23 mouse cellular contexts compared by ENCODE assay signal in the genomic region with DNA sequence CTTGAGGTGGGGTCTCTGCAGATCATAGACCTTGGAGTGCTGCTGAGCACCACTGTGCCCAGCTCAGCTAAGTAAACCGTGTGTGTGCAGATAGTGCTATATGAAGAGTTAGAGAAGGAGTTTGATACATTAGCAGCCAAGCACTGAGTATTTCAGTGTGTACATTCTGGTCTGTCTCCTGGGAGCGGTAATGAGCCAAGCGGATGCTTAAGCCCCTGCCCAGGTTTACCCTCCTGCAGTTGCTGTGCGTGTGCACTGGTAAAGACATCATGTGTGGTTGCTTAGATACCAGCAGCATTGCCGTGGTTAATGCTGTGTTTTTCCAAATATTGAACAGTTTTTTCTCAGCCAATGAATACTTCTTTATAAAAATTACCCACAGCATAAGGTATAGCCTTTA. TPM values are rescaled to one million over a fixed set of nuclear protein-coding genes. Genes with fewer than 3 reads are reported as not detected.
A peak's percentile ranks its signal among the peaks of the same experiment; 100 is the strongest.
DNase-seq lines count a peak whose midpoint lies in the region; ATAC-seq lines count a peak whose summit lies in the region.
"Had no signal": no experiment of that assay in that cellular context is flagged by ENCODE, and none has a peak within 500 bp of the region (broad histone marks: within the 10 kb centered on the region; RNA-seq: fewer than 3 reads in every experiment).

No protein-coding gene starts in this region.

- H3K9ac ChIP-seq in forebrain, embryonic 13.5 days = peak overlapping the region; percentile 16; the same call in 1 of the 2 replicates
- no peak overlapping the region for H3K9ac ChIP-seq in forebrain, embryonic 14.5 days (ENCODE audit: low read length)
- no peak overlapping the region for H3K9ac ChIP-seq in limb, embryonic 12.5 days (replicated peaks)
- H3K9ac ChIP-seq in neural tube, embryonic 13.5 days = 0 out of 2 replicates have a peak overlapping the region, but pooled peaks have one; percentile 2
- H3K9ac ChIP-seq in neural tube, embryonic 15.5 days (replicated peaks) = no peak overlapping the region
- H3K9ac ChIP-seq: embryonic facial prominence, embryonic 12.5 days; forebrain, embryonic 15.5 days; heart, embryonic 15.5 days; hindbrain, embryonic 15.5 days had no signal

- ATAC-seq in forebrain, embryonic 13.5 days = no peak
- ATAC-seq in forebrain, embryonic 14.5 days = no peak
- 0 out of 2 replicates have a peak, but pooled peaks have one; percentile 15 for ATAC-seq in limb, embryonic 12.5 days (ENCODE audit: insufficient number of reproducible peaks, insufficient read depth, low FRiP score, low TSS enrichment, low read depth)
- no peak for ATAC-seq in neural tube, embryonic 13.5 days (ENCODE audit: low read depth)
- no peak for ATAC-seq in neural tube, embryonic 15.5 days (ENCODE audit: low FRiP score)
- no peak for ATAC-seq in activated CD4-positive, CD25-positive, alpha-beta regulatory T cell, adult 4 months
- ATAC-seq: forebrain, embryonic 15.5 days; Patski had no signal

- no peak overlapping the region for H3K4me2 ChIP-seq in forebrain, embryonic 13.5 days
- H3K4me2 ChIP-seq in forebrain, embryonic 14.5 days (ENCODE audit: low read length) = no peak overlapping the region
- no peak overlapping the region for H3K4me2 ChIP-seq in limb, embryonic 12.5 days
- H3K4me2 ChIP-seq in neural tube, embryonic 13.5 days = no peak overlapping the region
- no peak overlapping the region for H3K4me2 ChIP-seq in neural tube, embryonic 15.5 days
- H3K4me2 ChIP-seq: embryonic facial prominence, embryonic 12.5 days; forebrain, embryonic 15.5 days; heart, embryonic 11.5 days; heart, embryonic 15.5 days; hindbrain, embryonic 15.5 days had no signal

- peaks cover 25% of the 10 kb centered on the region for H3K36me3 ChIP-seq in forebrain, embryonic 13.5 days (ENCODE audit: poor library complexity, severe bottlenecking)
- H3K36me3 ChIP-seq in forebrain, embryonic 14.5 days (ENCODE audit: control insufficient read depth, insufficient read depth, low read length) = peaks cover 26% of the 10 kb centered on the region
- peaks cover 27% of the 10 kb centered on the region for H3K36me3 ChIP-seq in limb, embryonic 12.5 days
- peaks cover 26% of the 10 kb centered on the region for H3K36me3 ChIP-seq in limb, embryonic 10.5 days
- H3K36me3 ChIP-seq in neural tube, embryonic 13.5 days = peaks cover 29% of the 10 kb centered on the region
- peaks cover 20% of the 10 kb centered on the region for H3K36me3 ChIP-seq in neural tube, embryonic 15.5 days

- 75% methylated on average over 5 of the region's 5 CpGs for WGBS in forebrain, embryonic 13.5 days
- WGBS in forebrain, embryonic 14.5 days = 76% methylated on average over 5 of the region's 5 CpGs
- WGBS in limb, embryonic 12.5 days = 68% methylated on average over 5 of the region's 5 CpGs
- WGBS in limb, embryonic 10.5 days = 90% methylated on average over 5 of the region's 5 CpGs
- WGBS in neural tube, embryonic 13.5 days = 57% methylated on average over 5 of the region's 5 CpGs
- 43% methylated on average over 5 of the region's 5 CpGs for WGBS in neural tube, embryonic 15.5 days

- H3K4me3 ChIP-seq in forebrain, embryonic 13.5 days = no peak overlapping the region
- H3K4me3 ChIP-seq in forebrain, embryonic 14.5 days (ENCODE audit: low read depth, low read length) = no peak overlapping the region
- H3K4me3 ChIP-seq in limb, embryonic 12.5 days (replicated peaks) = no peak overlapping the region
- no peak overlapping the region for H3K4me3 ChIP-seq in limb, embryonic 10.5 days
- H3K4me3 ChIP-seq in neural tube, embryonic 13.5 days = no peak overlapping the region
- H3K4me3 ChIP-seq in neural tube, embryonic 15.5 days (replicated peaks) = no peak overlapping the region
- H3K4me3 ChIP-seq: embryonic facial prominence, embryonic 12.5 days; forebrain, embryonic 15.5 days; heart, adult 2 months; heart, embryonic 15.5 days; hindbrain, embryonic 10.5 days; hindbrain, embryonic 15.5 days had no signal

- no peaks in the 10 kb centered on the region for H3K9me3 ChIP-seq in forebrain, embryonic 13.5 days (replicated peaks)
- no peaks in the 10 kb centered on the region for H3K9me3 ChIP-seq in forebrain, embryonic 14.5 days (replicated peaks; ENCODE audit: control insufficient read depth, low read length)
- H3K9me3 ChIP-seq in limb, embryonic 12.5 days = no peaks in the 10 kb centered on the region
- H3K9me3 ChIP-seq in limb, embryonic 10.5 days (replicated peaks) = no peaks in the 10 kb centered on the region
- H3K9me3 ChIP-seq in neural tube, embryonic 13.5 days = no peaks in the 10 kb centered on the region
- H3K9me3 ChIP-seq in neural tube, embryonic 15.5 days (replicated peaks) = no peaks in the 10 kb centered on the region
- H3K9me3 ChIP-seq: embryonic facial prominence, embryonic 12.5 days; forebrain, embryonic 15.5 days; heart, embryonic 15.5 days; hindbrain, embryonic 10.5 days; hindbrain, embryonic 15.5 days had no signal

- no peak overlapping the region for H3K27ac ChIP-seq in forebrain, embryonic 13.5 days
- no peak overlapping the region for H3K27ac ChIP-seq in forebrain, embryonic 14.5 days (ENCODE audit: low read depth, low read length)
- no peak overlapping the region for H3K27ac ChIP-seq in limb, embryonic 12.5 days
- no peak overlapping the region for H3K27ac ChIP-seq in limb, embryonic 10.5 days
- no peak overlapping the region for H3K27ac ChIP-seq in neural tube, embryonic 13.5 days (replicated peaks)
- no peak overlapping the region for H3K27ac ChIP-seq in neural tube, embryonic 15.5 days (replicated peaks)
- H3K27ac ChIP-seq: embryonic facial prominence, embryonic 12.5 days; forebrain, embryonic 15.5 days; heart, adult 2 months; heart, embryonic 15.5 days; hindbrain, embryonic 10.5 days; hindbrain, embryonic 15.5 days had no signal

- peaks cover 16% of the 10 kb centered on the region for H3K4me1 ChIP-seq in forebrain, embryonic 13.5 days
- H3K4me1 ChIP-seq in forebrain, embryonic 14.5 days (ENCODE audit: control insufficient read depth, insufficient read depth, low read length) = peaks cover 3% of the 10 kb centered on the region; the same call in 1 of the 2 replicates
- peaks cover 18% of the 10 kb centered on the region for H3K4me1 ChIP-seq in limb, embryonic 12.5 days (replicated peaks)
- H3K4me1 ChIP-seq in limb, embryonic 10.5 days = 0 out of 2 replicates have a peak, but pooled peaks cover 3% of the 10 kb centered on the region
- peaks cover 32% of the 10 kb centered on the region for H3K4me1 ChIP-seq in neural tube, embryonic 13.5 days (replicated peaks)
- H3K4me1 ChIP-seq in neural tube, embryonic 15.5 days = peaks cover 39% of the 10 kb centered on the region

- DNase-seq in forebrain, embryonic 14.5 days (ENCODE audit: low spot score) = no peak
- DNase-seq in limb, embryonic 10.5 days (ENCODE audit: low spot score) = no peak
- DNase-seq: adrenal gland, adult 2 months; adrenal gland, postnatal 36 days; cerebellum, adult 11 months; cerebellum, adult 8-10 months; cerebellum, postnatal 14 days; embryo, embryonic 11 days; gastrocnemius, postnatal 10 days; heart, adult 2 months; heart, postnatal 14 days had no signal

- H3K27me3 ChIP-seq in forebrain, embryonic 13.5 days = no peaks in the 10 kb centered on the region
- H3K27me3 ChIP-seq in forebrain, embryonic 14.5 days (replicated peaks; ENCODE audit: control insufficient read depth, insufficient read depth, low read length) = no peaks in the 10 kb centered on the region
- H3K27me3 ChIP-seq in limb, embryonic 12.5 days = no peaks in the 10 kb centered on the region
- H3K27me3 ChIP-seq in limb, embryonic 10.5 days (ENCODE audit: low read depth, poor library complexity, severe bottlenecking) = no peaks in the 10 kb centered on the region
- no peaks in the 10 kb centered on the region for H3K27me3 ChIP-seq in neural tube, embryonic 13.5 days
- no peaks in the 10 kb centered on the region for H3K27me3 ChIP-seq in neural tube, embryonic 15.5 days (replicated peaks)
- H3K27me3 ChIP-seq: embryonic facial prominence, embryonic 12.5 days; forebrain, embryonic 15.5 days; heart, embryonic 15.5 days; hindbrain, embryonic 15.5 days; Patski had no signal

RNA-seq across cellular contexts. Expression of a gene that starts 6.7 kb away (rescaled TPM):
- 190 and 212 TPM in 2 replicates for polyA plus RNA-seq in forebrain, embryonic 13.5 days (2015; fragmentation: Nextera tagmentation; extraction: Ambion mirVana)
- 208 and 229 TPM in 2 replicates for polyA plus RNA-seq in forebrain, embryonic 14.5 days (2014; fragmentation: Nextera tagmentation; extraction: Ambion mirVana)
- polyA plus RNA-seq in limb, embryonic 12.5 days (2016; fragmentation: Nextera tagmentation; extraction: Ambion mirVana) = 148 and 149 TPM in 2 replicates
- 186 and 208 TPM in 2 replicates for polyA plus RNA-seq in limb, embryonic 10.5 days (2016; fragmentation: Nextera tagmentation; extraction: Ambion mirVana)
- polyA plus RNA-seq in neural tube, embryonic 13.5 days (2015; fragmentation: Nextera tagmentation; extraction: Ambion mirVana) = 195 and 209 TPM in 2 replicates
- 190 and 197 TPM in 2 replicates for polyA plus RNA-seq in neural tube, embryonic 15.5 days (2015; fragmentation: Nextera tagmentation; extraction: Ambion mirVana)
- 10 to 100 TPM; 30.6 to 36.7 TPM for polyA plus RNA-seq in activated CD4-positive, CD25-positive, alpha-beta regulatory T cell, adult 4 months (2017; shearing (Covaris generic))

RNA-seq across cellular contexts. Expression of a gene that starts 51.8 kb away (rescaled TPM):
- polyA plus RNA-seq in forebrain, embryonic 13.5 days (2015; fragmentation: Nextera tagmentation; extraction: Ambion mirVana) = 9.3 and 10.6 TPM in 2 replicates
- 14.9 and 15.3 TPM in 2 replicates for polyA plus RNA-seq in forebrain, embryonic 14.5 days (2014; fragmentation: Nextera tagmentation; extraction: Ambion mirVana)
- 8.0 and 10.6 TPM in 2 replicates for polyA plus RNA-seq in limb, embryonic 12.5 days (2016; fragmentation: Nextera tagmentation; extraction: Ambion mirVana)
- polyA plus RNA-seq in limb, embryonic 10.5 days (2016; fragmentation: Nextera tagmentation; extraction: Ambion mirVana) = 8.5 and 11.9 TPM in 2 replicates
- polyA plus RNA-seq in neural tube, embryonic 13.5 days (2015; fragmentation: Nextera tagmentation; extraction: Ambion mirVana) = 16.0 and 18.3 TPM in 2 replicates
- 17.6 and 18.4 TPM in 2 replicates for polyA plus RNA-seq in neural tube, embryonic 15.5 days (2015; fragmentation: Nextera tagmentation; extraction: Ambion mirVana)
- polyA plus RNA-seq in activated CD4-positive, CD25-positive, alpha-beta regulatory T cell, adult 4 months (2017; shearing (Covaris generic)) = 10 to 100 TPM; 26.9 to 33.6 TPM

Comparison
In these comparisons a context has a peak if more than half of its experiments do, and no peak if none do; other contexts are left out.
1. H3K9ac ChIP-seq: peak in forebrain, embryonic 13.5 days (single experiment) and neural tube, embryonic 13.5 days (single experiment); none in forebrain, embryonic 14.5 days (single experiment), limb, embryonic 12.5 days (single experiment) and neural tube, embryonic 15.5 days (single experiment).